Mouse (Mus musculus) olfactory bulb, adult 2 months (tissue): Measurements from ENCODE around the gene Nav3. TPM values are rescaled to one million over a fixed set of nuclear protein-coding genes. Genes with fewer than 3 reads are reported as not detected.
"Not testable (repeated sequence)": the region's sequence is repeated elsewhere in the genome, so short reads cannot be mapped to it uniquely, and the experiment has no call there.

ENCODE experiments used
- H3K27ac ChIP-seq: fragments of 200-500 bp; 2 replicates; pipeline ENCODE4 v1.5.1; 2012; ENCODE audit warnings: low read depth, low read length; ENCODE audit not compliant: insufficient read depth
- H3K4me1 ChIP-seq: fragments of 200-500 bp; 2 replicates; pipeline ENCODE4 v1.6.1; 2012; ENCODE audit warnings: low read length; ENCODE audit not compliant: control insufficient read depth, insufficient read depth
- H3K4me3 ChIP-seq: fragments of 200-500 bp; 2 replicates; pipeline ENCODE4 v1.5.1; 2012; ENCODE audit warnings: mild to moderate bottlenecking, low read depth, low read length, moderate library complexity; ENCODE audit not compliant: insufficient read depth
- CTCF ChIP-seq: fragments of 200-500 bp; IDR thresholded peaks from 2 replicates; pipeline ENCODE4 v1.5.1; 2012; ENCODE audit warnings: low read depth, mild to moderate bottlenecking, low read length, moderate library complexity; ENCODE audit not compliant: insufficient read depth
- POLR2A ChIP-seq: fragments of 200-500 bp; IDR thresholded peaks from 2 replicates; pipeline ENCODE4 v1.6.1; 2012; ENCODE audit warnings: mild to moderate bottlenecking, low read depth, low read length, moderate library complexity; ENCODE audit not compliant: insufficient read depth
- WGBS: fragments of 180-500 bp; shearing (Covaris S2); methylation state at CpG from one replicate; pipeline ENCODE4 v1.1.7; 2018; 5-methylcytosine and 5-hydroxymethylcytosine counted together
- polyA plus RNA-seq: library from polyadenylated mRNA; stranded (reverse); fragments of >200 nt; gene quantifications from 2 replicates; pipeline ENCODE4 v1.2.4, GENCODE M21; 2012; ENCODE audit warnings: low replicate concordance; ENCODE audit not compliant: missing spikeins, insufficient read depth, insufficient read length

The Nav3 gene
- polyA plus RNA-seq, 1 experiment: not detected

- Histone ChIP-seq H3K4me1 (0 out of 2 replicates have a peak, but pooled peaks cover 2% of the 10 kb centered on the region), H3K4me3 (no peak overlapping the region), H3K27ac (no peak overlapping the region)
- TF ChIP-seq POLR2A (no peak), CTCF (no peak)
- WGBS: 89% methylated on average over 8 of the region's 8 CpGs
Measured at GRCm38 (mm10) chr10:110072355-110072754, 383.6 kb downstream of the Nav3 start.

GRCm38 (mm10) chr10:110061166-110061565, 394.8 kb downstream of the Nav3 start:
- Histone ChIP-seq H3K27ac (no peak overlapping the region), H3K4me3 (no peak overlapping the region), H3K4me1 (no peaks in the 10 kb centered on the region)
- 84% methylated on average over 5 of the region's 5 CpGs for WGBS
- no peak for TF ChIP-seq POLR2A
- TF ChIP-seq CTCF: no peak

GRCm38 (mm10) chr10:110037547-110037946, 418.5 kb downstream of the Nav3 start:
- no peak overlapping the region for H3K27ac ChIP-seq
- 78% methylated on average over 4 of the region's 4 CpGs for WGBS
- H3K4me3 ChIP-seq: no peak overlapping the region
- H3K4me1 ChIP-seq: no peaks in the 10 kb centered on the region
- TF ChIP-seq CTCF (no peak), POLR2A (no peak)

DNA sequence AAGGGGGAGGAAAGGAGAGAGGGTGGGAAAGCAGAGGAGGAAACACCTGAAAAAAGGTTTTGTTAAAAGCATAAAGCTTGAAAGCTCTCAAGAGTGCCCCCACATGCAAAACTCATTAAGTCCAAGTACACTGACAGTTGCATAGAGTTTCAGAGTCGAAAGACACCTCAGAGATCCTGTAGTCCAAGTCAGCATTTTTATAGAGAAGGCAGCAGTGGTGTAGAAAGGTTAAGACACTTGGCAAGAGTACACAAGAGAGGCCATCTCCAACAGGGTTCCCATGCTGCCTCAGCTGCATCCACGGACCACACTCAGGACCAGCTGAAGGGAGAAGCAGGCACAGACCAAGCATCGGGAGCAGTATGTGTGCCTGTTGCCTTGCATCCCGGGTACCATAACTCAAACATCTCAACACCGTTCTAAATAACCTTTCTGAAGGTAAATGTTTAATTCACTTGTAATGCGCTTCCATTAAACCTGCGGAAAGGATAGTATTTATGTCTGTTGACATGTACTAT, 421.4 kb downstream of the Nav3 start:
- WGBS: 91% methylated on average over 7 of the region's 7 CpGs
- Histone ChIP-seq H3K4me3 (no peak overlapping the region), H3K27ac (no peak overlapping the region), H3K4me1 (no peaks in the 10 kb centered on the region)
- TF ChIP-seq POLR2A (no peak), CTCF (no peak)

DNA sequence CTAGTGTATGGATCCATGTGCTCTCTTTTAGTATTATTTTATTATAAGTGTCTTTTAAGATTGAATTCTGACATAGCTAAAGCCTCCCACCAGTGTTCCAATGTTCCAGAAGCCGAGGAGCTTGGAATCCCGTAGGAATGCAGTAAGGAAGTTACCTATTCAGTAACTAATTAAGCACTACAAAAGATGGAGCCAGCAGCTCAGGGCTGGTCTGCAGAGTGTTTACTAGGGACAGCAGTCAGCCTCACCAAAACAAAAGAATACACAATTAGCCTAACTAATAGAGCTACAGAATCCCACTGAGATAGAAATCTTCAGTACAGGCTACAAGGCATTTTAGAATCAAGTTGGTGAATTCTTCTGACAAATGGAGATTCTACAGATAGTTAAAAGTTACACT, 431.1 kb downstream of the Nav3 start:
- H3K4me1 ChIP-seq, H3K4me3 ChIP-seq, H3K27ac ChIP-seq: not testable (repeated sequence)
- WGBS: 34% methylated on average over 2 of the region's 2 CpGs

GRCm38 (mm10) chr10:110022100-110022499, 433.9 kb downstream of the Nav3 start:
- no peak overlapping the region for H3K27ac ChIP-seq
- 94% methylated on average over 3 of the region's 3 CpGs for WGBS
- H3K4me3 ChIP-seq: no peak overlapping the region
- TF ChIP-seq POLR2A (no peak), CTCF (no peak)
- H3K4me1 ChIP-seq: no peaks in the 10 kb centered on the region

- 76% methylated on average over 4 of the region's 4 CpGs for WGBS
- Histone ChIP-seq H3K4me3 (no peak overlapping the region), H3K4me1 (no peaks in the 10 kb centered on the region), H3K27ac (no peak overlapping the region)
- TF ChIP-seq CTCF (no peak), POLR2A (no peak)
Measured at GRCm38 (mm10) chr10:110019266-110019866, 436.6 kb downstream of the Nav3 start.

- H3K4me1 ChIP-seq, H3K4me3 ChIP-seq, H3K27ac ChIP-seq: not testable (repeated sequence)
- 89% methylated on average over 5 of the region's 5 CpGs for WGBS
Measured at GRCm38 (mm10) chr10:110001328-110001727, 454.7 kb downstream of the Nav3 start.

DNA sequence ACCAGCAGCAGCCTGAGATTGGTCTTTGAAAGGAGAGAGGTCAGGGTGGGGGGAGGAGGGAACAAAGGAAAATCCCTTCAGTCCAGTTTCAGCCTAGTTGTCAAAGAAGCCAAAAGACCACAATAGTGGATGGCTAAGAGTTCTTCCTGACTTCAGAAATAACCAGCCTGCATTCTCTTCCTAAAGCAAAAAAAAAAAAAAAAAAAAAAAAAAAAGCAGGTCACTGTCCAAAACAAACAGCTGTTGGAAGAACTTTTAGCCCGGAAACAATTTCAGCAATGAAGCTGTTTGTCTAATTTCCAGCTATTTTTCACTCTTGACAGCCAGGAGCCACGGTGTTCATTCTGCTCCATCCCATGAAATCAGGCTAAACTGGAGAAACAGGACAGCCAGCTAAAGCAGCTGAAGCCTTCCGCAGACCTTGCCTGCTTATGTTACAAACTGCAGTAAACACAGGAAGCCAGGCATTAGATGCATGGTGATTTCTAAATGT, 455.2 kb downstream of the Nav3 start:
- TF ChIP-seq CTCF (no peak), POLR2A (no peak)
- 37% methylated on average over 3 of the region's 3 CpGs for WGBS
- Histone ChIP-seq H3K4me1 (no peaks in the 10 kb centered on the region), H3K4me3 (no peak overlapping the region), H3K27ac (no peak overlapping the region)

GRCm38 (mm10) chr10:109999904-110000303, 456.1 kb downstream of the Nav3 start:
- Histone ChIP-seq H3K4me1 (no peaks in the 10 kb centered on the region), H3K27ac (no peak overlapping the region), H3K4me3 (no peak overlapping the region)
- no peak for TF ChIP-seq CTCF
- no peak for TF ChIP-seq POLR2A
- WGBS: 74% methylated on average over 10 of the region's 10 CpGs
